Mouse (Mus musculus) right cerebral cortex, postnatal 25 days (tissue): Measurements from ENCODE around the gene Tmem131.
A peak's percentile ranks its signal among the peaks of the same experiment; 100 is the strongest.

ENCODE experiments used
- DNase-seq: peaks from one replicate; pipeline ENCODE4 v3.0.0; 2022

Gene Tmem131

GRCm38 (mm10) chr1:36769951-36770350, 173.5 kb downstream of the Tmem131 start:
- DNase-seq, result no peak

- no peak for DNase-seq
These were observed 174.7 kb downstream of the Tmem131 start for GRCm38 (mm10) chr1:36768786-36769185.

GRCm38 (mm10) chr1:36767321-36767720, 176.1 kb downstream of the Tmem131 start:
- DNase-seq, result no peak

- DNase-seq, result no peak
These were observed 176.8 kb downstream of the Tmem131 start for GRCm38 (mm10) chr1:36766431-36767205.

GRCm38 (mm10) chr1:36761568-36761967, 181.9 kb downstream of the Tmem131 start, which contains the start of gene Zap70:
Gene Zap70 (plus strand): TSS chr1:36761798.
- DNase-seq, result no peak

- no peak for DNase-seq
These were observed 182.4 kb downstream of the Tmem131 start for GRCm38 (mm10) chr1:36761061-36761460.

GRCm38 (mm10) chr1:36760401-36760800, 183.1 kb downstream of the Tmem131 start:
- DNase-seq, result no peak

- DNase-seq, result no peak
These were observed 184.4 kb downstream of the Tmem131 start for GRCm38 (mm10) chr1:36759076-36759475.

GRCm38 (mm10) chr1:36758553-36758952, 184.9 kb downstream of the Tmem131 start:
- DNase-seq, result no peak

GRCm38 (mm10) chr1:36753932-36754675, 189.4 kb downstream of the Tmem131 start:
- no peak for DNase-seq

GRCm38 (mm10) chr1:36746452-36746851, 197.0 kb downstream of the Tmem131 start:
- no peak for DNase-seq

- no peak for DNase-seq
These were observed 197.8 kb downstream of the Tmem131 start for GRCm38 (mm10) chr1:36745661-36746060.

GRCm38 (mm10) chr1:36744268-36744944, 199.1 kb downstream of the Tmem131 start:
- DNase-seq, result peak; percentile 75

- no peak for DNase-seq
These were observed 200.4 kb downstream of the Tmem131 start for GRCm38 (mm10) chr1:36743046-36743445.
